Mouse (Mus musculus) cerebellum, adult 2 months (tissue): ENCODE measurements around the gene Hist1h4i.

ENCODE experiments used
- CTCF ChIP-seq: fragments of 200-500 bp; IDR thresholded peaks from 2 replicates; pipeline ENCODE4 v1.5.1; 2011; ENCODE audit warnings: low read depth, mild to moderate bottlenecking, control low read depth, low read length, moderate library complexity, borderline replicate concordance; ENCODE audit not compliant: insufficient read depth
- POLR2A ChIP-seq: fragments of 200-500 bp; IDR thresholded peaks from 2 replicates; pipeline ENCODE4 v1.6.1; 2011; ENCODE audit warnings: low read length, control low read depth, borderline replicate concordance; ENCODE audit not compliant: insufficient read depth

DNA sequence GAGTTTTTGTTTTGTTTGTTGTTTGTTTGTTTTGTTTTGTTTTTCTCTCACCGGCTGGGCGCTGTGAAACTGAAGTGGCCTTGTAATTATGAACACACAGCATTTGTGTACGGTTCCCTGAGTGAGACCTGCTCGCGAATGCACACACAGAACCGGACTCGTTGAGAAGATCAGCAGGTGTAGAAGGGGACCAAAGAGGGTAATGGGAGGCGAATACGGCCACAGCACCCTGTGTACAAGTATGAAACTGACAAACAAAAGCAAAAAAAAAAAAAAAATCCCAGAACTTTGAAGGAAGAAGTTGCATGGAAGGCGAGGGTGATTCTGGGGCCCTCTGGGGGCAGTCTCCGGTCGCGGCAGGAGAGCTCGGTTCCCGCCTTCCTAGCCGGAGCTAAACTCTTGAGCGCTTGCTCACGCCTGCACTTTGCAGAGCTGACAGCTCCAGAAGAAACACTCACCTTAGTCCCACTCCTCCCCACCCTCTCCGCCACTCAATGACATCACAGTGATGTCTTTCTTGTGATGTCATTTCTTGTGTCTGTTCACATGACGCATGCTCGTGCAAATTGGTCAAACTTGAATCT, 45.7 kb downstream of the Hist1h4i start:
- no peak for TF ChIP-seq CTCF
- TF ChIP-seq POLR2A = no peak
